Mouse (Mus musculus) megakaryocyte, adult 5-6 weeks (primary cell): ENCODE data around the gene Cep97. TPM values are rescaled to one million over a fixed set of nuclear protein-coding genes. Genes with fewer than 3 reads are reported as not detected.
A peak's percentile ranks its signal among the peaks of the same experiment; 100 is the strongest.
"Not testable (repeated sequence)": the region's sequence is repeated elsewhere in the genome, so short reads cannot be mapped to it uniquely, and the experiment has no call there.

Experiments used
- ATAC-seq: 2 replicates; pipeline ENCODE4 v1.8.0; 2016; ENCODE audit warnings: mild to moderate bottlenecking, inconsistent platforms; ENCODE audit not compliant: poor library complexity, severe bottlenecking
- total RNA-seq, 2 experiments: library from RNA; stranded (forward) in 1 of 2; stranded (reverse) in 1 of 2; fragments of 153-499, 151-499 nt in 1 of 2; fragments of 221-1000, 200-1000 nt in 1 of 2; gene quantifications; 2 replicates each; pipeline versions ENCODE4 v1.2.3 to v1.2.4; 2015 to 2017

The Cep97 gene
- total RNA-seq (2015) = 3.4 and 5.4 TPM in 2 replicates
- 3.0 and 7.4 TPM in 2 replicates for total RNA-seq (2017)

GRCm38 (mm10) chr16:55934453-55935037 is at the start of gene Cep97:
Gene Cep97, minus strand, starts transcription at chr16:55934855.
- peak; percentile 95 for ATAC-seq

GRCm38 (mm10) chr16:55974903-55975285 is 40.2 kb upstream of the Cep97 start:
- peak; percentile 49 for ATAC-seq

GRCm38 (mm10) chr16:55974256-55974902 is 39.7 kb upstream of the Cep97 start:
- peak; percentile 77 for ATAC-seq

- ATAC-seq = peak; percentile 78
These were observed 39.0 kb upstream of the Cep97 start, which contains the start of gene Zbtb11 for GRCm38 (mm10) chr16:55973431-55974255. Gene Zbtb11, plus strand, starts transcription at chr16:55973883.

- ATAC-seq = no peak
These were observed 38.1 kb upstream of the Cep97 start for GRCm38 (mm10) chr16:55972626-55973201.

GRCm38 (mm10) chr16:55971735-55972615 is 37.3 kb upstream of the Cep97 start:
- no peak for ATAC-seq

GRCm38 (mm10) chr16:55970416-55970815 is 35.8 kb upstream of the Cep97 start:
- no peak for ATAC-seq

- ATAC-seq = no peak
These were observed 34.5 kb upstream of the Cep97 start for GRCm38 (mm10) chr16:55969147-55969546.

- ATAC-seq = no peak
These were observed 32.6 kb upstream of the Cep97 start for GRCm38 (mm10) chr16:55967221-55967620.

- peak; percentile 95 for ATAC-seq
These were observed 31.7 kb upstream of the Cep97 start, which contains the start of gene Rpl24 for GRCm38 (mm10) chr16:55966212-55966871. Gene Rpl24, plus strand, starts transcription at chr16:55966275.

- ATAC-seq = peak; percentile 55
These were observed 29.7 kb upstream of the Cep97 start for GRCm38 (mm10) chr16:55964126-55964949.

GRCm38 (mm10) chr16:55963068-55963467 is 28.4 kb upstream of the Cep97 start:
- ATAC-seq = not testable (repeated sequence)

GRCm38 (mm10) chr16:55954196-55954595 is 19.5 kb upstream of the Cep97 start:
- ATAC-seq = not testable (repeated sequence)

- ATAC-seq = no peak
These were observed 18.1 kb upstream of the Cep97 start for GRCm38 (mm10) chr16:55952771-55953170.

- peak; percentile 7; the same call in 1 of the 2 replicates for ATAC-seq
These were observed 17.1 kb upstream of the Cep97 start for GRCm38 (mm10) chr16:55951679-55952327.

GRCm38 (mm10) chr16:55950946-55951678 is 16.5 kb upstream of the Cep97 start:
- peak; percentile 90 for ATAC-seq

GRCm38 (mm10) chr16:55950462-55950861 is 15.8 kb upstream of the Cep97 start:
- ATAC-seq = no peak
